Mouse (Mus musculus) left cerebral cortex, adult 11 months (tissue): ENCODE data around the gene Gnat1.

Source experiments
- DNase-seq: peaks from one replicate; pipeline ENCODE4 v3.0.0; 2022; ENCODE audit warnings: low spot score

Gene Gnat1

GRCm38 (mm10) chr9:107626158-107626843, 53.2 kb downstream of the Gnat1 start:
- no peak for DNase-seq

GRCm38 (mm10) chr9:107625351-107626128, 54.0 kb downstream of the Gnat1 start:
- DNase-seq = no peak

- DNase-seq = no peak
Measured at GRCm38 (mm10) chr9:107624951-107625350, 54.6 kb downstream of the Gnat1 start.

- DNase-seq = no peak
Measured at GRCm38 (mm10) chr9:107624539-107624938, 55.0 kb downstream of the Gnat1 start.
